Mouse (Mus musculus) regulatory T cell (primary cell): ENCODE measurements around the gene Enpp6.

Experiments used
- in situ Hi-C: fragments of 300-600 bp; cut with MboI, MseI; formaldehyde crosslinking; loops from one replicate; pipeline ENCODE4 v1.15.1; 2025; ENCODE audit warnings: high pct_unique_total_duplicates

The Enpp6 gene

GRCm38 (mm10) chr8:46986386-46987140 lies at the start of gene Enpp6:
Gene Enpp6, plus strand, starts transcription at chr8:46986887.
- in situ Hi-C loops = no loop called here

- in situ Hi-C loops = no loop called here
These were observed 48.5 kb upstream of the Enpp6 start for GRCm38 (mm10) chr8:46938218-46938617.

- in situ Hi-C loops = loop anchor here (5.0 kb wide), 1 partner anchor 204 kb away; the partner anchor contains the start of gene Irf2
These were observed 45.4 kb upstream of the Enpp6 start for GRCm38 (mm10) chr8:46941295-46941694.

GRCm38 (mm10) chr8:46941731-46942650 lies 44.7 kb upstream of the Enpp6 start:
- in situ Hi-C loops = loop anchor here (5.0 kb wide), 1 partner anchor 205 kb away; the partner anchor contains the start of gene Irf2

- in situ Hi-C loops = loop anchor here (5.0 kb wide), 1 partner anchor 205 kb away; the partner anchor contains the start of gene Irf2
These were observed 44.0 kb upstream of the Enpp6 start for GRCm38 (mm10) chr8:46942651-46943024.

GRCm38 (mm10) chr8:46943337-46943736 lies 43.4 kb upstream of the Enpp6 start:
- in situ Hi-C loops = loop anchor here (5.0 kb wide), 1 partner anchor 206 kb away; the partner anchor contains the start of gene Irf2

- in situ Hi-C loops = loop anchor here (5.0 kb wide), 1 partner anchor 274 kb away; no protein-coding TSS in a partner anchor
These were observed 40.5 kb upstream of the Enpp6 start for GRCm38 (mm10) chr8:46946181-46946580.

- in situ Hi-C loops = loop anchor here (5.0 kb wide), 1 partner anchor 276 kb away; no protein-coding TSS in a partner anchor
These were observed 38.5 kb upstream of the Enpp6 start for GRCm38 (mm10) chr8:46948091-46948757.

GRCm38 (mm10) chr8:46953472-46953871 lies 33.2 kb upstream of the Enpp6 start:
- in situ Hi-C loops = loop anchor here (5.0 kb wide), 1 partner anchor 396 kb away; no protein-coding TSS in a partner anchor

- in situ Hi-C loops = no loop called here
These were observed 23.9 kb upstream of the Enpp6 start for GRCm38 (mm10) chr8:46962630-46963427.

- in situ Hi-C loops = no loop called here
These were observed 23.0 kb upstream of the Enpp6 start for GRCm38 (mm10) chr8:46963619-46964145.

GRCm38 (mm10) chr8:46965812-46966211 lies 20.9 kb upstream of the Enpp6 start:
- in situ Hi-C loops = no loop called here

GRCm38 (mm10) chr8:46968721-46969120 lies 18.0 kb upstream of the Enpp6 start:
- in situ Hi-C loops = no loop called here

- in situ Hi-C loops = no loop called here
These were observed 17.3 kb upstream of the Enpp6 start for GRCm38 (mm10) chr8:46969386-46969785.

GRCm38 (mm10) chr8:46977376-46977775 lies 9.3 kb upstream of the Enpp6 start:
- in situ Hi-C loops = no loop called here

- in situ Hi-C loops = no loop called here
These were observed 4.5 kb upstream of the Enpp6 start for GRCm38 (mm10) chr8:46982166-46982565.

GRCm38 (mm10) chr8:46982770-46983169 lies 3.9 kb upstream of the Enpp6 start:
- in situ Hi-C loops = no loop called here

- in situ Hi-C loops = no loop called here
These were observed 2.0 kb upstream of the Enpp6 start for GRCm38 (mm10) chr8:46984647-46985046.

- in situ Hi-C loops = no loop called here
These were observed 1.7 kb downstream of the Enpp6 start for GRCm38 (mm10) chr8:46988366-46988765.

GRCm38 (mm10) chr8:46991081-46991480 lies 4.4 kb downstream of the Enpp6 start:
- in situ Hi-C loops = no loop called here
